Mouse (Mus musculus) erythroblast, embryonic 14.5 days (primary cell): ENCODE measurements around the gene Rpl38.

Source experiments
- GATA1 ChIP-seq: IDR thresholded peaks from 2 replicates; pipeline ENCODE4 v1.6.1; 2012; ENCODE audit warnings: low read length, inconsistent platforms, mixed read lengths
- TAL1 ChIP-seq: IDR thresholded peaks from 3 replicates; pipeline ENCODE4 v1.6.1; 2012; ENCODE audit warnings: low read length, inconsistent platforms, mixed read lengths

DNA sequence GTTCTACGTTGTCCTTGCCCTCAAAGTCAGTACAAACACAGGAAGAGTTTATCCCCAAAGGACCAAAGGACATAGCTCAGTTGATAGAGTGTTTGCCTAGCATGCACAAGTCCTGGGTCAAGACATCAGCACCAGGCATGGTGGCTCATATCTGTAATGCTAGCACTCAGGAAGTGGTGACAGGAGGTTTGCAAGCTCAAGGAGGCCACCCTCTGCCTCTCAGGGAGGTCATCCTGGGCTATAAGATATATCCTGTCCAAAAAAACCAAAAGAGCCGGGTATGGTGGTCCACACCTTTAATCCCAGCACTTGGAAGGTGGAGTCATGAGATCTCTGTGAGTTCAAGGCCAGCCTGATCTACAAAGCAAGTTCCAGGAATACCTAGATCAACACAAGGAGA, 2.9 kb upstream of the Rpl38 start:
- no peak for TF ChIP-seq GATA1
- TF ChIP-seq TAL1: no peak
